Mouse (Mus musculus): ENCODE measurements around the gene Srgap2. TPM values are rescaled to one million over a fixed set of nuclear protein-coding genes. Genes with fewer than 3 reads are reported as not detected.
A peak's percentile ranks its signal among the peaks of the same experiment; 100 is the strongest.
"Not testable (repeated sequence)": the region's sequence is repeated elsewhere in the genome, so short reads cannot be mapped to it uniquely, and the experiment has no call there.

Gene Srgap2
- polyA plus RNA-seq, 1 experiment from 2014 or later, result 16.7 TPM

DNA sequence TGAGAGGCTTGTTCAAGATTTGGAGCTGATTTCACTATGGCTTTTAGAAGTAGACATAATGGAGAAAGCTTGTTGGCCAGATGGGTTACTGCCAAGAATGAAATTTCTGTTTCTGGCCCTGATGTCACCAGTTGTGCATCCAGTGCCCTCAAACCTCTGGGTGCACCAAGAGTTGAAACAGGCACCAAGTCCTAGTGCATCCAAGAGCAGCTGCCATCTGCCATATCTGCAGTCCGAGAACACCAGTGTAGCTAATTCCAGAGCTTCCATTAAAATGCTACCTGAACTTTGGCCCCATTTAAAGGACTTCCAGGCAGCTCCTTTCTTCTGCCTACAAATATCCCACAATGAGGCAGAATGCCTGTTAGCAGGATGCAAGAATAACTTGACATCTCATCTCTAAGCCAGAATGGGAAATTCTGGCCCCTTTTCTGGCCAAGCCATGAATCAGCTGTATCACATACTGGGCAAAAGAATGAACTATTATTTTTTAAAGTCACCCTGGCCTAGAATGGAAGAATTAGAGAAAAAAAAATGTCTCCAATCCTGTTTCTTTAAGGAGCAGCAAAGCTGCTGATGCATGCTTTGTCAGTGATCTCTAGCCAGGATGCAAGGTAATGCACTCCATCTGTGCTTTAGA lies 180.1 kb downstream of the Srgap2 start:
- no peak overlapping the region for H3K4me2 ChIP-seq (ENCODE audit: low read depth, low read length)
- 78% methylated on average over 1 of the region's 1 CpGs for WGBS
- H3K4me3 ChIP-seq (ENCODE audit: low read length), result no peak overlapping the region
- peaks cover 19% of the 10 kb centered on the region for H3K4me1 ChIP-seq (replicated peaks; ENCODE audit: control insufficient read depth, insufficient read depth, low read length)
- peaks cover 13% of the 10 kb centered on the region for H3K36me3 ChIP-seq (ENCODE audit: control insufficient read depth, insufficient read depth, low read length)
- no peaks in the 10 kb centered on the region for H3K27me3 ChIP-seq (ENCODE audit: control insufficient read depth, insufficient read depth, low read depth, low read length)
- no peak overlapping the region for H3K9ac ChIP-seq (ENCODE audit: low read length)
- H3K27ac ChIP-seq (ENCODE audit: low read length), result no peak overlapping the region
- H3K9me3 ChIP-seq (ENCODE audit: control insufficient read depth, low read length), result no peaks in the 10 kb centered on the region
- ATAC-seq (ENCODE audit: low read depth), result no peak

- H3K4me3 ChIP-seq (ENCODE audit: low read length), result no peak overlapping the region
- no peaks in the 10 kb centered on the region for H3K27me3 ChIP-seq (ENCODE audit: control insufficient read depth, insufficient read depth, low read depth, low read length)
- WGBS, result 28% methylated on average over 5 of the region's 5 CpGs
- peak overlapping the region; percentile 72 for H3K27ac ChIP-seq (ENCODE audit: low read length)
- ATAC-seq (ENCODE audit: low read depth), result peak; percentile 81
- H3K9ac ChIP-seq (ENCODE audit: low read length), result no peak overlapping the region
- peaks cover 19% of the 10 kb centered on the region for H3K4me1 ChIP-seq (replicated peaks; ENCODE audit: control insufficient read depth, insufficient read depth, low read length)
- H3K4me2 ChIP-seq (ENCODE audit: low read depth, low read length), result no peak overlapping the region
- H3K9me3 ChIP-seq (ENCODE audit: control insufficient read depth, low read length), result no peaks in the 10 kb centered on the region
- H3K36me3 ChIP-seq (ENCODE audit: control insufficient read depth, insufficient read depth, low read length), result peaks cover 15% of the 10 kb centered on the region
These were observed 181.4 kb downstream of the Srgap2 start for GRCm38 (mm10) chr1:131345422-131346419.

DNA sequence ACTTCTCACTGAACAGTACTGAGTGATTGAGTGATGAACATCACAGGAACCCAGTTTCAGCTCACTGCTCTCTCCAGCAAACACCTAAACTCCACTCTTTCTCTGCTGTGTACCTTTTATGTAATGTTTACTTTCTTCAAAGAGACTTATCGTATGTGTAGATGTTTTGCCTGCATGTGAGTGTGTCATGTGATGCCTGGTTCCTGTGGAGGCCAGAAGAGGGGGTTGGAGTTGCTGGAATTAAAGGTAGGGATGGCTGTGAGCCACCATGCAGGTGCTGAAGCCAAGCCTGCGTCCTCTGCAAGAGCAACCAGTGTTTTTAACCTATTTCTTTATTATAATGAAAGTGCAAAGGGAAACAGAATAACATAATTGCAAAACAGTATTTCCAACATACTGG lies 182.5 kb downstream of the Srgap2 start:
- Histone ChIP-seq H3K36me3 (ENCODE audit: control insufficient read depth, insufficient read depth, low read length) (peaks cover 15% of the 10 kb centered on the region), H3K4me1 (replicated peaks; ENCODE audit: control insufficient read depth, insufficient read depth, low read length) (peaks cover 19% of the 10 kb centered on the region), H3K27me3 (ENCODE audit: control insufficient read depth, insufficient read depth, low read depth, low read length) (no peaks in the 10 kb centered on the region), H3K4me3 (ENCODE audit: low read length) (no peak overlapping the region), H3K9me3 (ENCODE audit: control insufficient read depth, low read length) (no peaks in the 10 kb centered on the region), H3K4me2 (ENCODE audit: low read depth, low read length) (no peak overlapping the region), H3K27ac (ENCODE audit: low read length) (peak overlapping the region; percentile 3; the same call in 1 of the 2 replicates), H3K9ac (ENCODE audit: low read length) (no peak overlapping the region)
- 63% methylated on average over 2 of the region's 2 CpGs for WGBS
- no peak for ATAC-seq (ENCODE audit: low read depth)

DNA sequence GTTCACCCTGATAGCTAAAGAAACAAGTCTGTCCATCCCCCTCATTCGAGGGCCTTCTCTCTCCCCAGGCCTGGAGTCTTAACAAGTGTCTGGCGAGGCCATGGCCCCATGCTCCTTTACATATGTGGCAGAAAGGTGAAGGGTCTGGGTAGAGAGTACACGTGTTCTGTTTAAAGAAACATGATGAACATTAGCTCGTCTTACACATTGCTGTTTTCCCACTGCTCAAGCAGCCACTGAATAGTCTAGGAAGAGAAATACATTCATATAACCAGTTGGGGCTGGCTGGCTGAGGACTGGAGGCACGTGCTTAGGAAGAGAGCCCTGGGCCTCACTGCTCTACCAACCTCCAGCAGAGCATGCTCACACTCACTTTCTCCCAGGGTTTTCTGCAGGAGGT lies 191.1 kb downstream of the Srgap2 start:
- H3K27ac ChIP-seq (ENCODE audit: low read length), result no peak overlapping the region
- no peak overlapping the region for H3K9ac ChIP-seq (ENCODE audit: low read length)
- H3K9me3 ChIP-seq (ENCODE audit: control insufficient read depth, low read length), result no peaks in the 10 kb centered on the region
- no peaks in the 10 kb centered on the region for H3K27me3 ChIP-seq (ENCODE audit: control insufficient read depth, insufficient read depth, low read depth, low read length)
- ATAC-seq (ENCODE audit: low read depth), result no peak
- H3K4me2 ChIP-seq (ENCODE audit: low read depth, low read length), result no peak overlapping the region
- no peak overlapping the region for H3K4me3 ChIP-seq (ENCODE audit: low read length)
- no peaks in the 10 kb centered on the region for H3K4me1 ChIP-seq (replicated peaks; ENCODE audit: control insufficient read depth, insufficient read depth, low read length)
- WGBS, result 59% methylated on average over 5 of the region's 5 CpGs
- peaks cover 5% of the 10 kb centered on the region; the same call in 1 of the 2 replicates for H3K36me3 ChIP-seq (ENCODE audit: control insufficient read depth, insufficient read depth, low read length)

DNA sequence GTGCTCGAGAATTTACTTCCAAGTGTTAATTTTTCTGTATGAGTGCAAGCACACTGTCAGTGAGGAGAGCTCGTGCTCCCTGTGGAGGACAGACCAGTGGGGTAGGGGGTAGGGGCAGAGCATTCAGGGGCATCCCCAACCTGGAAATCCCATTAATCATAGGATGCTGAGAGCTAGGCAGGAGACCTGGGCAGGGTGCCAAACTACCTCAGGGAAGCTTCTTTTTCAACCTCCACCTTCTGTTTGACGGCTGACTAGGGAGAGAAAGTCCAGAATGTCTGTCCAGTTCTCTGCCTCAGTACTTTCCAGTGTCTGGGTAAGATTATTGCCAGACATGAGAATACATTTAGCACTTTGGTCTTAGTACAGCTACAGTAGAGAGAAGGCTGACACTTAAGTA lies 191.5 kb downstream of the Srgap2 start:
- no peak overlapping the region for H3K9ac ChIP-seq (ENCODE audit: low read length)
- no peak overlapping the region for H3K27ac ChIP-seq (ENCODE audit: low read length)
- ATAC-seq (ENCODE audit: low read depth), result no peak
- 52% methylated on average over 3 of the region's 3 CpGs for WGBS
- H3K27me3 ChIP-seq (ENCODE audit: control insufficient read depth, insufficient read depth, low read depth, low read length), result no peaks in the 10 kb centered on the region
- no peaks in the 10 kb centered on the region for H3K9me3 ChIP-seq (ENCODE audit: control insufficient read depth, low read length)
- H3K4me2 ChIP-seq (ENCODE audit: low read depth, low read length), result no peak overlapping the region
- H3K4me3 ChIP-seq (ENCODE audit: low read length), result no peak overlapping the region
- no peaks in the 10 kb centered on the region for H3K4me1 ChIP-seq (replicated peaks; ENCODE audit: control insufficient read depth, insufficient read depth, low read length)
- H3K36me3 ChIP-seq (ENCODE audit: control insufficient read depth, insufficient read depth, low read length), result peaks cover 5% of the 10 kb centered on the region; the same call in 1 of the 2 replicates

DNA sequence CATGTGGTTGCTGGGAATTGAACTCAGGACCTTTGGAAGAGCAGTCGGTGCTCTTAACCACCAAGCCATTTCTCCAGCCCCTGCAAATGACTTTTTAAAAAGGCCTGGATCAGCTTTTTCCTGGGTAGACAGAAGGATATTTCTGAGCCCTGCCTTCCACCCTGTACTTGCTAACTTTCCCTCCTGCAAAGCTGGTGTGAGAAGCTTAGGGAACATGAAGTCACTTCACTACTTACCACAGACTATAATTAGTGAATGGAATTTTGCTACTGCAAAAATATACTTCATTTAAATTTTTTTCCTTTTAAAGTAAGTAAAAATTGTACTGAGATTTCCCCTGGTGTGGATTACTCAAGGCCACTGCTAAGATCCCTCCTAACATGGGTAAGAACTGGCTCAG lies 196.0 kb downstream of the Srgap2 start:
- ATAC-seq (ENCODE audit: low read depth), result no peak
- Histone ChIP-seq H3K9ac (ENCODE audit: low read length) (no peak overlapping the region), H3K4me3 (ENCODE audit: low read length) (no peak overlapping the region), H3K4me1 (replicated peaks; ENCODE audit: control insufficient read depth, insufficient read depth, low read length) (no peaks in the 10 kb centered on the region), H3K36me3 (ENCODE audit: control insufficient read depth, insufficient read depth, low read length) (peaks cover 8% of the 10 kb centered on the region; the same call in 1 of the 2 replicates), H3K27me3 (ENCODE audit: control insufficient read depth, insufficient read depth, low read depth, low read length) (no peaks in the 10 kb centered on the region), H3K27ac (ENCODE audit: low read length) (no peak overlapping the region), H3K9me3 (ENCODE audit: control insufficient read depth, low read length) (no peaks in the 10 kb centered on the region), H3K4me2 (ENCODE audit: low read depth, low read length) (no peak overlapping the region)
- 90% methylated on average over 1 of the region's 1 CpGs for WGBS

DNA sequence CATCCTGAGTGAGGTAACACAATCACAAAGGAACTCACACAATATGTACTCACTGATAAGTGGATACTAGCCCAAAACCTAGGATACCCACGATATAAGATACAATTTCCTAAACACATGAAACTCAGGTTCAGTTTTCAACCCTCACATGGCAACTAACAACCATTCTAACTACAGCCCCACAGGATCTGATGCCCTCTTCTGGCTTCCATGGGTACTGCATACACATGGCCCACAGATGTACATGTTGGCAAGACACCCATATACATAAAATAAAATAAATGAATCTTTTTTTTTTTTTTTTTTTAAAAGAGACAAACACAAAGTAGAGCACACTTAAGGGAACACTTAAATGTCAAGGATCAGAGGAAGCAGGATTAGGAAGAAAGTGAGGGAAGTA lies 198.1 kb downstream of the Srgap2 start:
- H3K27me3 ChIP-seq (ENCODE audit: control insufficient read depth, insufficient read depth, low read depth, low read length); H3K4me1 ChIP-seq (replicated peaks; ENCODE audit: control insufficient read depth, insufficient read depth, low read length); H3K27ac ChIP-seq (ENCODE audit: low read length); H3K9ac ChIP-seq (ENCODE audit: low read length); H3K4me3 ChIP-seq (ENCODE audit: low read length); H3K36me3 ChIP-seq (ENCODE audit: control insufficient read depth, insufficient read depth, low read length); H3K4me2 ChIP-seq (ENCODE audit: low read depth, low read length); ATAC-seq (ENCODE audit: low read depth); H3K9me3 ChIP-seq (ENCODE audit: control insufficient read depth, low read length): not testable (repeated sequence)
- 92% methylated on average over 1 of the region's 1 CpGs for WGBS

DNA sequence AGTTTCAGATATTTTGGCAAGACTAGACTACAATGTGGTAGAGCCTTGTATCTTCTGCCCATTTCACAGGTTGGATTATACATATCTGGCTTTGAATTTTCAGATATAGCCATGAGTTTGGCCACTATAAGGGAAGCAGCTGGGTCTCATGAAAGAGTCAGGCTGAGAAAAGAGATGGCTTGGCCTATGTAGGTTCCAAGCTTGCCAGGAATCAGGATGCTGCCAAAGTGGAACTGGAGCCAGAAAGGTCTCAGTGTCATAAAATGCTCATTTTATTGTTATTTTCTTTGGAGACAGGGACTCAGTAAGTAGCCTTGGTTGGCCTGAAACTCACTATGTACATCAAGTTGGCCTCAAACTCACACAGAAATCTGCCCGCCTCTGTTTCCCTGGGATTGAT lies 200.0 kb downstream of the Srgap2 start:
- no peak overlapping the region for H3K4me3 ChIP-seq (ENCODE audit: low read length)
- H3K27me3 ChIP-seq (ENCODE audit: control insufficient read depth, insufficient read depth, low read depth, low read length), result no peaks in the 10 kb centered on the region
- H3K27ac ChIP-seq (ENCODE audit: low read length), result no peak overlapping the region
- H3K9ac ChIP-seq (ENCODE audit: low read length), result no peak overlapping the region
- WGBS, result 77% methylated on average over 1 of the region's 1 CpGs
- no peaks in the 10 kb centered on the region for H3K9me3 ChIP-seq (ENCODE audit: control insufficient read depth, low read length)
- H3K4me1 ChIP-seq (replicated peaks; ENCODE audit: control insufficient read depth, insufficient read depth, low read length), result no peaks in the 10 kb centered on the region
- ATAC-seq (ENCODE audit: low read depth), result no peak
- H3K36me3 ChIP-seq (ENCODE audit: control insufficient read depth, insufficient read depth, low read length), result peaks cover 8% of the 10 kb centered on the region; the same call in 1 of the 2 replicates
- no peak overlapping the region for H3K4me2 ChIP-seq (ENCODE audit: low read depth, low read length)

DNA sequence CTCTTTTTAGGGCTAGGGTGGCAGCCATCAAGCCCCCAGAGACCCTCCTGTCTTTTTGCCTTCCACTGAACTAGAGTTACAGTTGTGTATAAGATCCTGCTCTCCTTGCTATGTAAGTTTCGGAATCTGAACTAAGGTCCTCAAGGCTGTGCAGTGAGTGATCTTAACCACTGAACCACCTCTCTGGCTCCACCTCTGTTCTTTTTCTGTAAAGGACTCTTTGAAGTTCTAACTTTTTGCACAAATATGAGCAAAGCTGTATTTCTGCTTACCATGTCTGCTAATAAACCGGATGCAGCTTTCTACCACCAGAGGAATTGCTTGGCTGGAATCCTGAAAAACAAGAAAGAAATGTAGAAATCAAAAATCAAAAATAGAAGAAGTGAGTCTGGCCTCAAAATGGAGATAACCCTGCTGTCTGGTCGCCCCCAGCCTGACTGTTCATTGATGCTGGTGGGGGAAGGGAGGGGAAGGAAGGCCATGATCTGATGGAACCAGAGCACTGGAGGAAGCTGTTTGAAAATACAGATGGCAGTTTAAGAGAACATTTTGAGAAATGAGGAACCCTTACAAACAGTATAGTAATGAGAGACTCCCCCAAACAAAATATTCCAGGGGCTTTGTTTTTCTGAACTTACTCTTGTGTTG lies 202.2 kb downstream of the Srgap2 start:
- Histone ChIP-seq H3K4me2 (ENCODE audit: low read depth, low read length) (no peak overlapping the region), H3K27ac (ENCODE audit: low read length) (no peak overlapping the region), H3K4me3 (ENCODE audit: low read length) (no peak overlapping the region), H3K9me3 (ENCODE audit: control insufficient read depth, low read length) (no peaks in the 10 kb centered on the region), H3K36me3 (ENCODE audit: control insufficient read depth, insufficient read depth, low read length) (peaks cover 8% of the 10 kb centered on the region; the same call in 1 of the 2 replicates), H3K27me3 (ENCODE audit: control insufficient read depth, insufficient read depth, low read depth, low read length) (no peaks in the 10 kb centered on the region), H3K9ac (ENCODE audit: low read length) (no peak overlapping the region), H3K4me1 (replicated peaks; ENCODE audit: control insufficient read depth, insufficient read depth, low read length) (no peaks in the 10 kb centered on the region)
- no peak for ATAC-seq (ENCODE audit: low read depth)
- WGBS, result 85% methylated on average over 3 of the region's 3 CpGs

Data from lung, embryonic 16.5 days (tissue).